Mouse (Mus musculus) subcutaneous adipose tissue, adult 2 months (tissue): ENCODE results near the gene Tubb4b. TPM values are rescaled to one million over a fixed set of nuclear protein-coding genes. Genes with fewer than 3 reads are reported as not detected.

Source experiments
- polyA plus RNA-seq: library from polyadenylated mRNA; depleted of rRNA; stranded (reverse); fragments of >200 nt; gene quantifications from 2 replicates; pipeline ENCODE4 v1.2.3, GENCODE M21; 2012; ENCODE audit warnings: low replicate concordance; rRNA removed

The Tubb4b gene
- polyA plus RNA-seq, result 485 and 490 TPM in 2 replicates

DNA sequence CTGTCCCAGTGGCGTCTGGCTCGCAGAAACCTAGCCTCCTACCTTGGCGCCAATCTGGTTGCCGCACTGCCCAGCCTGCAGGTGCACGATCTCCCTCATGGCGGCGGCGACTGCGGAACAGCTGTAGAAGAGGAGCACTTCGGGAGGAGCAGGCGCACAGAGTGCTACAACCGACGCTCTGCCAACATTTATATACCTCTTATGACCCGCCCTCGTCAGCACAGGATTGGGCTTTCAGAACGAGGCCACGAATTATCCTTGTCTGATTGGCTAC lies at the start of gene Tubb4b:
TSS of gene Tubb4b (minus strand) at position 211 of the 274 bp plus-strand sequence.

GRCm38 (mm10) chr2:25271827-25272511 lies 47.5 kb upstream of the Tubb4b start, which contains the start of the genes Ssna1 and Anapc2:
Gene Ssna1 (minus strand): TSS chr2:25272438.
Gene Anapc2 (plus strand): TSS chr2:25272478.

GRCm38 (mm10) chr2:25262291-25262767 lies 37.8 kb upstream of the Tubb4b start, which contains the start of gene Tprn:
Gene Tprn (plus strand): TSS chr2:25262618.

DNA sequence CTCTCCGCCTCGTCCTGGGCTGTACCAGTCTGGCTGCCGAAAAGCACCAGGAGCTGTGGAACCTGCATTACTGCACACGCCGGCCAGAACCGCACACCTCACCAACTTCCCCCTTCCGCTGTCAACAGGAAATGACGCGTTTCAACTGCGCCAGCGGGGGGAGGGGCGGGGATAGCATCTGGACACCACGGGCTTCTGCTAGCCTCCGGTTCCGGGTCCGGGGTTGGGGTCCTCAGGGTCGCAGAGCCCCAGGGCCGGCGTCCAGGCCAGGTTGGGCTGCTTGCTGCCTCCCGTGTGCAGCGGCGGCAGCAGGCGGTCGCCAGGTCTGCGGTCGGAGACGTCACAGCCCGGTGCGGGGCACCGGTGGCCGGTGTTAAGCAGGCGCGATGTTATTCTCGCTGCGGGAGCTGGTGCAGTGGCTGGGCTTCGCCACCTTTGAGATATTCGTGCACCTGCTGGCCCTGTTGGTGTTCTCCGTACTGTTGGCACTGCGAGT lies 30.8 kb upstream of the Tubb4b start, which contains the start of gene Tmem203:
TSS of gene Tmem203 (plus strand) at position 156 of the 496 bp plus-strand sequence.

DNA sequence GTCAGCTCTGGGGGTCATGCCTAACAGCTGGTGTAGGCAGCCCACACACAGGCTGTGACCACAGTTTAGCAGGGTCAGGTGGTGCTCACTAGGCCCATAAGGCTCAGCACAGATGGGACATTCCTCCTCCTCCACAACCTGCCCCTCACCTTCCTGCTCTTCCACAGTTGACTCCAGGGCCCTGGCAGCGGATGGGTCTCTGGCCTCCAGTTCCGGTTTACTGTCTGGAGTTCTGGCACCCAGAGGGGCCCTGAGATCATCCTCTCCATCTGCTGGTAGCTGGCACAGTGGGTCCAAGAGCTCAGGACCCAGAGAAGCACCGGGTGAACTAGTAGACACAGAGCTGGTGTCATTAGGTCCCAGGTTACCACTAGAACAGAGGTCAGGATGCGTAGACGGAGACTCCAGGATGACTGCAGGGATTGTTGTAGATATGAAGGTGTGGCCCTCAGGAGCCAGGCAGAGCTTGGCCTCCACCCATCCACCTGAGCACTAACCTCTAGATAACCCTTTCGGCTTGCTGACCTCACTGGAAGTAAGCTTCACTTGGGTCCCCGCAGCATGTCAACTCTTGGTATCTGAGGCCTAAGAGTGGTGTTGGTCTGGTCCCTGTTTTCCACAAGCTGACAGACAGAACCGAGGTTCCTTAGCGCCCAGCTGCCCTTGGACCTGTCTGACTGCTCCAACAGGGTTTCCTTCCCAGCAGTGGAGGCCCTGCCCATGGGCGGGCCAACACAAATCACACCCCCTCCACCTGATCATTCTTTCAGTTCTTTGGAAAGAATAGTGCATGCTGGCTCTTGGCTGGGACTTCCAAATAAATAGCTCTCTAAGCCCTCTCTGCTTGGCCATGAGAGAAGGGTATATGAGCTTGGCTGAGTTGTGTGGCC lies 21.9 kb upstream of the Tubb4b start, which contains the start of gene AL732309.1:
TSS of gene AL732309.1 (minus strand) at position 681 of the 890 bp plus-strand sequence.

DNA sequence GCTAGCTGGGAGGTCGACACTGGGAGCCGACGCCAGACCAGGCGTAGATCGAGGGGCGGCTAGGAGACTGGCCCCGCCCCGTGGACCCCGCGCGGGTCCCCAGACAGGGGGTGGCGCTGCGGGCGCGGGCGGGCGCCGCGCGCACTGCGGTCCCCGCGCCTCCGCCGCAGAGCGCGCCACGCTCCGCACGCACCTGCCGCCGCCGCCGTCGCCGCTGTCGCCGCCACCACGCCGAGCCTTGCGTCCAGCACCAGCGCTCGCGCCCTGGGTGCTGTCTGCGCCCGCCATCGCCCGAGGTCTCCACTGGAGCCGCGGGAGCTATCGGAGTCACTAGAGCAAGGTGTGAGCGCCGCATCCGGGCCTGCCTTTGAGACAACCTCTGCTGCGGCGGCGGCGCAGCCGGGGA lies 17.6 kb upstream of the Tubb4b start, which contains the start of the genes Rnf208 and Cysrt1:
TSS of gene Rnf208 (plus strand) at position 155 of the 406 bp plus-strand sequence.
TSS of gene Cysrt1 (minus strand) at position 352 of the 406 bp plus-strand sequence.

GRCm38 (mm10) chr2:25236614-25237013 lies 12.1 kb upstream of the Tubb4b start, which contains the start of gene Rnf224:
Gene Rnf224 (minus strand): TSS chr2:25236787.

DNA sequence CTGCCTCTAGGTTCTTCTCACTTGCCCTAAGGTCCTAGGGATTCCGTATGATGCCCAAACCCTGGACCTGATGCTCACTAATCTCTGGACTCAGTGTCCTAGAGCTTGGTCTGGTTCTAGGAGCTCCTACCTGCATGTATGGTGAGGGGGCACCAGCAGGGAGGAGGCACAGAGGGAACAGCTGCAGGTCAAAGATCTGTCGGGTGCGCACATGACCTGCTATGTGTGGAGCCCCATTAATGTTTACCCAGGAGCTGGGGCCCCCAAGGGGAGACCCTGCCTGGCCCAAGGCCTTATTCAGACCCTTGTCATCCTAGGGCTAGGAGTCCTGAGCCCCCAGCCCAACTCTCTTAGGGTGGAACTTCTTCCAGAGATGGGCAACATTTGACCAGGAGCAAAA lies 9.5 kb upstream of the Tubb4b start, which contains the start of gene Slc34a3:
TSS of gene Slc34a3 (minus strand) at position 315 of the 400 bp plus-strand sequence.

DNA sequence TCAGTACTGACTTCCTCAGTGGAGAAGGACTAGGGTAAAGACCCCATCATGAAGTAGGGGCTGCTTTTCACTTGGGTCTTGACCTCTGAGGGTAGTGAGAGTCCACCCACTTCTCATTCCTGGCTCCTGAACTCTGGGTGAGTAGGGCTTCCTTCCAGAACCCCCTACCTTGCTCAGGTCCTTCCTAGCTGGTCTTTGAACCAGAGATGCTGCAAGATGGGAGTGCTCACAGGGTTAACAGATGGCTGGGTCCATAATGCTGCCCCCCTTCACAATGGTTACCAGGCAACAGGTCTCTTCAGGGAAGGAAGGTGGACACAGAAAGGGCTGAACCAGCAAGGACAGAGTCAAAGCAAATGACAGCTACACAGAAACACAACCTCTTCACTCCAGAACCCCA lies 6.1 kb downstream of the Tubb4b start, which contains the start of gene Fam166a:
TSS of gene Fam166a (plus strand) at position 301 of the 400 bp plus-strand sequence.

DNA sequence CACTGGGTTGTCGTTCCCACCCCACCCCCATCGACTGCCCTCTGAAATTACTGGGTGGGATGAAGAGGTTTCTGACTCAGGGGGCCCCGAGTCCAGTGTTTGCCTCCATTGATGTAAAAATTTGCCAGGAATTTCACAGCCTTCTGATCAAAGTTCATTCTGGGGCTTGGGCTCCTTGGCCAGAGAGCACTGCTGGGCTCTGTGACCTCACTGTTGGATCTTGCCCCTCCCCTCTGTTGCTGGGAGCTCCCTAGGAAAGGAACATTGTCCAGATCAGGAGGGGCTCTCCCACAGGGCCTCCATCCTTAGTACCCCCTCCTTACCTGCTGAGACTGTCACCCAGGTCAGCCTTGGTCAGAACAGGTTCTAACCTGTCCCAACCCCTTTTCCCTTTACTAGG lies 10.1 kb downstream of the Tubb4b start, which contains the start of gene Stpg3:
TSS of gene Stpg3 (minus strand) at position 194 of the 400 bp plus-strand sequence.

GRCm38 (mm10) chr2:25211121-25211670 lies 13.3 kb downstream of the Tubb4b start, which contains the start of gene Nelfb:
Gene Nelfb (minus strand): TSS chr2:25211489.

DNA sequence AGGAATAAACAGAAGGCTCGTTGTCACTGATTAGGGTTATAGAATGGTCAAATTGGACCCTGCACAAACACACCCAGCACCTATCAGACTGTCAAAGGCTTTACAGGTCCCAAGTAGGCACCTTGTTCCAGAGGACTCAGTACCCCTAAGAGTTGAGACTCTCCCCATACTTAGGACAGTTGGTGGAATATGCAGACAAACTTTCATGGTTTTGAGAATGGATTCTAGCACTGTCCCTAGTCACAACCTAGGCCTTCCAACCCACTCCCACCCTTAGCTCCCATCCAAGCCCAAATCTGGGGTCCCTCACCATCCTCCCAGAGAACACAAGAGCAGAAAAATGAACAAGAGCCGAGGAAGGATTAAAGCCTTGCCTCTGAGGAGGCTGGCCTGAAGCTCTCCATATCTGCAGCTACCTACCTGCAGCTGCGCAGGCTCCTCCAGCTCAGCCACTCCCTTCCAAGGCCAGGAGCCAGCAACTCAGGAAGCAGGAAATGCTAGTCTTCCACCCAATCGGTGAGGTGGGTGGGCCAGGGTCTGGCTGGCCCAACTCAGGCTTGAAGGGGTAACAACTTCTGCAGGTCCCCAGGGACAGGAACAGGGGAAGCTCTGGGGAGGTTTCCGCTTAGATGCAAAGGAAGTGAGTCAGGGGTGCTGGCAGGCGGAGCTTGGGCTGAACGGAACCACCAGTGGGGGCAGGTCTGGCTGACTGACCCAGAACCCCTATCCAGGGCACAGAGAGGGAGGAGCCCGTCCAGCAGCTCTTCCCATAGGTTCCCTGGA lies 28.1 kb downstream of the Tubb4b start, which contains the start of gene Tor4a:
TSS of gene Tor4a (minus strand) at position 715 of the 783 bp plus-strand sequence.

DNA sequence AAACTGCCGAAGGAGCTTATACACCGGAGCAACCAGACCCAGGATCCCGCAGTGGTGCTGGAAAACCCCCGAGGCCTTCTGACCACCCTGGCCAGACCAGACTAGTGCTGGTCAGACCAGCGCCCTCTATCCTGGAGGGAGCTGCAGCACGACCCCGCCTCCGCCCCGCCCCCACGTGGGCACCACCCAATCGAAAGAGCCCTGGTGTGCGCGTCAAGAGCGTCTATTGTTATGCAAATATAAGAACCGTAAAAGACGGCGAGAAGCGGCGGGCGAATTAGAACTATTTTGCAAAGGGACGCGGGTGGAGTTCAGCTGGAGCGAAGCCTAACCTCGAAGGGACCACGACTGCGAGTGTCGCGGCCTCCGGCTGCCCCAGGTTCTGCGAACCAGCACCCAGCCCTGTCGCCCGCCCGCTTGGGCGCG lies 44.0 kb downstream of the Tubb4b start, which contains the start of gene Nrarp:
TSS of gene Nrarp (plus strand) at position 281 of the 426 bp plus-strand sequence.

Other genes starting within 250 kb of the Tubb4b start
- 49.5 and 66.0 TPM in 2 replicates for gene Mrpl41, start 249.6 kb downstream of the Tubb4b start, polyA plus RNA-seq
- 27.3 and 34.7 TPM in 2 replicates for gene Pnpla7, start 248.7 kb downstream of the Tubb4b start, polyA plus RNA-seq
- gene Nsmf, start 170.3 kb downstream of the Tubb4b start, polyA plus RNA-seq, result 128 and 234 TPM in 2 replicates
- 0.13 and 3.8 TPM in 2 replicates for gene Entpd8, start 144.4 kb downstream of the Tubb4b start, polyA plus RNA-seq
- 0.11 and 7.3 TPM in 2 replicates for gene Noxa1, start 129.6 kb downstream of the Tubb4b start, polyA plus RNA-seq
- 16.7 and 31.4 TPM in 2 replicates for gene Nrarp, start 43.9 kb downstream of the Tubb4b start, polyA plus RNA-seq
- gene Tor4a, start 27.8 kb downstream of the Tubb4b start, polyA plus RNA-seq, result 17.9 and 43.8 TPM in 2 replicates
- 75.1 and 111 TPM in 2 replicates for gene Nelfb, start 13.2 kb downstream of the Tubb4b start, polyA plus RNA-seq
- gene Stpg3, start 10.1 kb downstream of the Tubb4b start, polyA plus RNA-seq, result not detected in 2 replicates
- 0.10 and 0.34 TPM in 2 replicates for gene Fam166a, start 6.0 kb downstream of the Tubb4b start, polyA plus RNA-seq
- gene Slc34a3, start 9.7 kb upstream of the Tubb4b start, polyA plus RNA-seq, result not detected in 2 replicates
- gene Rnf224, start 12.1 kb upstream of the Tubb4b start, polyA plus RNA-seq, result 0.10 TPM in 1 of 2 replicates, not detected in the other
- gene Rnf208, start 17.6 kb upstream of the Tubb4b start, polyA plus RNA-seq, result 1.3 and 10.6 TPM in 2 replicates
- 0.68 TPM in 1 of 2 replicates, not detected in the other for gene Cysrt1, start 17.8 kb upstream of the Tubb4b start, polyA plus RNA-seq
- gene AL732309.1, start 22.2 kb upstream of the Tubb4b start, polyA plus RNA-seq, result 15.6 and 27.5 TPM in 2 replicates
- 57.1 and 66.0 TPM in 2 replicates for gene Tmem203, start 30.7 kb upstream of the Tubb4b start, polyA plus RNA-seq
- gene Tprn, start 37.9 kb upstream of the Tubb4b start, polyA plus RNA-seq, result 11.4 and 33.2 TPM in 2 replicates
- gene Ssna1, start 47.7 kb upstream of the Tubb4b start, polyA plus RNA-seq, result 49.0 and 70.1 TPM in 2 replicates
- 155 and 178 TPM in 2 replicates for gene Anapc2, start 47.8 kb upstream of the Tubb4b start, polyA plus RNA-seq
- not detected in 2 replicates for gene Tmem210, start 63.4 kb upstream of the Tubb4b start, polyA plus RNA-seq
- gene Lrrc26, start 65.2 kb upstream of the Tubb4b start, polyA plus RNA-seq, result 0.13 and 4.6 TPM in 2 replicates
- 0.09 and 0.18 TPM in 2 replicates for gene Grin1, start 94.5 kb upstream of the Tubb4b start, polyA plus RNA-seq
- gene Man1b1, start 107.6 kb upstream of the Tubb4b start, polyA plus RNA-seq, result 16.3 and 40.9 TPM in 2 replicates
- 61.1 and 76.0 TPM in 2 replicates for gene Dpp7, start 131.7 kb upstream of the Tubb4b start, polyA plus RNA-seq
- 24.0 and 65.2 TPM in 2 replicates for gene Uap1l1, start 141.0 kb upstream of the Tubb4b start, polyA plus RNA-seq
- 0.57 and 7.9 TPM in 2 replicates for gene Sapcd2, start 147.6 kb upstream of the Tubb4b start, polyA plus RNA-seq
- 78.1 and 108 TPM in 2 replicates for gene Entpd2, start 171.2 kb upstream of the Tubb4b start, polyA plus RNA-seq
- 272 and 300 TPM in 2 replicates for gene Npdc1, start 174.6 kb upstream of the Tubb4b start, polyA plus RNA-seq
- 0.62 and 0.96 TPM in 2 replicates for gene Fut7, start 198.6 kb upstream of the Tubb4b start, polyA plus RNA-seq
- 41.7 and 62.8 TPM in 2 replicates for gene Abca2, start 204.0 kb upstream of the Tubb4b start, polyA plus RNA-seq
- gene Clic3, start 232.1 kb upstream of the Tubb4b start, polyA plus RNA-seq, result 1.8 and 3.2 TPM in 2 replicates
- 79.2 and 84.7 TPM in 2 replicates for gene Paxx, start 236.4 kb upstream of the Tubb4b start, polyA plus RNA-seq
- 1.2 and 6.5 TPM in 2 replicates for gene Ptgds, start 245.3 kb upstream of the Tubb4b start, polyA plus RNA-seq